Mouse (Mus musculus) ES-E14 (cell line): ENCODE measurements at regions not wholly inside any gene's neighbourhood (a gene's known extent, or its start where the extent isn't known, plus 50 kb on each side); places are given as distances from the start of the nearest gene placed in this dataset.
A peak's percentile ranks its signal among the peaks of the same experiment; 100 is the strongest.

Source experiments
- HCFC1 ChIP-seq: IDR thresholded peaks from 2 replicates; pipeline ENCODE4 v1.6.1; 2012; ENCODE audit warnings: low read length, inconsistent platforms, borderline replicate concordance; ENCODE audit not compliant: insufficient read depth
- MAFK ChIP-seq: IDR thresholded peaks from 2 replicates; pipeline ENCODE4 v1.6.1; 2014; ENCODE audit warnings: mild to moderate bottlenecking, low read depth, low read length, inconsistent platforms; ENCODE audit not compliant: insufficient read depth
- ZC3H11A ChIP-seq: IDR thresholded peaks from 2 replicates; pipeline ENCODE4 v1.6.1; 2012; ENCODE audit warnings: low read depth, mild to moderate bottlenecking, inconsistent platforms, low read length, borderline replicate concordance
- ZNF384 ChIP-seq: IDR thresholded peaks from 2 replicates; pipeline ENCODE4 v1.6.1; 2012; ENCODE audit warnings: low read depth, low read length, inconsistent platforms

DNA sequence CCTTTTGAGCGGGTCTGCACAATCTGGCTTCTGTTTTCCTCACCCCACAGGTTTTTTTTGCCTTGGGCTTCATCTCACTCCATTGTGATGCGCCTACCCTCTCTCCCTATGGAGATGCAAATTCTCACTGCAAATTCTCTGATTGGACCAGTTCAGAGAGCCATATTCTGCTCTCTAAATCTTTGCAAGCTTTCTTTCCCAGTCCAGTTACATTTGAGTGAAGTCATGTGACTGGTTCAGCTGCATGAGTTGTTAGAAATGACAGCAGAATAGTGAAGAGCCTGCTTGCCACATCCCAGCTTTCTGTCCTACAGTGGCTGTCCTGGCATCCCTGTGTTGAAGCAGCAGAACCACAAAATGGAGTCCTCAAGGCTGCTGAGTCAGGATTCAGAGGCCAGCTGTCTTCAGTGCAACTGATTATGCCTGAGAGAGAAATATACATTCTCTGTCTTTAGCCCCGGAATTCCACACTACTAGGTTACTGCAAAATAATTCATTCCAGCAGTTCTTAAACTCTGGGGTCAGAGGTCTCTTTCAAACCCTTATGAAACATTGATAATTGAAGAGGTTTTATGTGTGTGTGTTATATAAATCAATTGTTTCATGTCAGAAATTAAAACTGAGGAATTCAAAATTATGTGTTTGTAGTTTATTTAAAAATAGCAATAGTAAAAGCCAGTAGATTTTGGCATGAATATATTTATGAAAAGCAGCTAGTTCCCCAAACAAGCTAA is 76.3 kb upstream of the Zfp644 start:
- peak; percentile 71; the same call in 1 of the 2 replicates for TF ChIP-seq ZNF384
- TF ChIP-seq ZC3H11A: no peak
- TF ChIP-seq HCFC1: no peak
- TF ChIP-seq MAFK: peak; percentile 88
